Mouse (Mus musculus) left cerebral cortex, adult 11 months (tissue): ENCODE results near the gene Ago1.
A peak's percentile ranks its signal among the peaks of the same experiment; 100 is the strongest.

Source experiments
- DNase-seq: peaks from one replicate; pipeline ENCODE4 v3.0.0; 2022; ENCODE audit warnings: low spot score

Gene Ago1

GRCm38 (mm10) chr4:126468285-126468901 is at the start of gene Ago1:
Ago1 (minus strand) TSS chr4:126468583.
- peak; percentile 91 for DNase-seq

- DNase-seq, result no peak
These were observed 44.1 kb upstream of the Ago1 start for GRCm38 (mm10) chr4:126512308-126513066.

GRCm38 (mm10) chr4:126511013-126511412 is 42.6 kb upstream of the Ago1 start:
- no peak for DNase-seq

GRCm38 (mm10) chr4:126509072-126509471 is 40.7 kb upstream of the Ago1 start:
- no peak for DNase-seq

- DNase-seq, result no peak
These were observed 39.9 kb upstream of the Ago1 start for GRCm38 (mm10) chr4:126508110-126508899.

- DNase-seq, result no peak
These were observed 34.6 kb upstream of the Ago1 start for GRCm38 (mm10) chr4:126502977-126503309.

- DNase-seq, result no peak
These were observed 34.0 kb upstream of the Ago1 start for GRCm38 (mm10) chr4:126502141-126502976.

GRCm38 (mm10) chr4:126498601-126499000 is 30.2 kb upstream of the Ago1 start:
- no peak for DNase-seq

- DNase-seq, result no peak
These were observed 28.6 kb upstream of the Ago1 start for GRCm38 (mm10) chr4:126496963-126497362.

- no peak for DNase-seq
These were observed 27.8 kb upstream of the Ago1 start for GRCm38 (mm10) chr4:126495942-126496790.

- no peak for DNase-seq
These were observed 27.1 kb upstream of the Ago1 start for GRCm38 (mm10) chr4:126495453-126495852.

GRCm38 (mm10) chr4:126493416-126493815 is 25.0 kb upstream of the Ago1 start:
- DNase-seq, result no peak

GRCm38 (mm10) chr4:126491977-126492376 is 23.6 kb upstream of the Ago1 start:
- no peak for DNase-seq

- DNase-seq, result no peak
These were observed 22.3 kb upstream of the Ago1 start for GRCm38 (mm10) chr4:126490726-126491125.

- no peak for DNase-seq
These were observed 21.4 kb upstream of the Ago1 start for GRCm38 (mm10) chr4:126489811-126490210.

GRCm38 (mm10) chr4:126486217-126486616 is 17.8 kb upstream of the Ago1 start:
- DNase-seq, result no peak

- no peak for DNase-seq
These were observed 16.7 kb upstream of the Ago1 start for GRCm38 (mm10) chr4:126485065-126485464.

GRCm38 (mm10) chr4:126483874-126484273 is 15.5 kb upstream of the Ago1 start:
- DNase-seq, result no peak

- DNase-seq, result no peak
These were observed 14.6 kb upstream of the Ago1 start for GRCm38 (mm10) chr4:126482951-126483350.

GRCm38 (mm10) chr4:126481461-126481860 is 13.1 kb upstream of the Ago1 start:
- no peak for DNase-seq

GRCm38 (mm10) chr4:126480288-126480687 is 11.9 kb upstream of the Ago1 start:
- DNase-seq, result no peak
